ENCODE assay signal across 8 mouse cellular contexts in the genomic region with DNA sequence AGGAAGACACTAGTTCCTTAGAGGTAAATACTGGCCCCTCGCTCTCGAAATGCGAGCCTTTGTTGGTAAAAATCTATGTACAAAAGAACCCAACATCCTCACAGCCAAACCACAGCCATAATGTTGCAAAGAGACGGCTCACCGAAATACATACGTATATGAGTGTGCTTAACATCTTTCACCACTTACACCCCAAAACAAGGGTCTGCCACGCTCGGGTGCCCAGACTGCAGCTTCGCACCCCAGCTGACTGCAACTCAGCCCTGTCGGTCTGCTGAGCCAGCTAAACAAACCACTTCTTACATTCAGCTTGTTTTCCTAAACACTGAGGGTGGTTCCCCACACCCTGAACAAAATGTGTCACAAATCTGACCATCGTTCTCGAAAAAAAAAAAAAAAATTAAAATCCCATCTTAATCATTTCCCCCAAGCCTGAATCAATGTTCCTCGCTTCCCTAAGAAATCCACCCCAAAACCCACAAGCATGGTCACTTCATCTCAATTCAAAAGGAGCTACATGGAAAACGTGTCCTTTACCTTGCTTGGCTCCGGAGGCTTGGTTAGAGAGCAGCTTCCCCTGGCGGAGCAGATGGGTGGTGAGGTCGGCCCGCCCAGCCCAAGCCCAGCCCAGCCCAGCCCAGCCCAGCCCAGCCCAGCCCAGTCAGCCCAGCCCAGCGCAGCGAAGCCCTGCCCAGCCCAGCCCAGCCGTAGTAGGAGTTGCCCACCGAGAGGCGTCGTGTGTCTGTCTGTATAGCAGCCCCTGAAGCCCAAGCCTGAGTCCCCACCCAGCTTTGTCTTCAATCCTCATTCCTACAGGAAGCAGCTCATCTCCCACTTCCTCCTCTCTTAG. TPM values are rescaled to one million over a fixed set of nuclear protein-coding genes. Genes with fewer than 3 reads are reported as not detected.
DNase-seq lines count a peak whose midpoint lies in the region; ATAC-seq and TF ChIP-seq lines count a peak whose summit lies in the region.

No protein-coding gene starts in this region.

- peak overlapping the region; percentile 64 for H3K9ac ChIP-seq in embryonic facial prominence, embryonic 11.5 days (replicated peaks; ENCODE audit: low read length)
- peak overlapping the region; percentile 90 for H3K9ac ChIP-seq in midbrain, embryonic 16.5 days (ENCODE audit: low read depth, low read length)

- TF ChIP-seq POLR2A in kidney, adult 2 months (IDR thresholded peaks at IDR 0.05; ENCODE audit: low read depth, low read length), result no peak

- H3K4me1 ChIP-seq in embryonic facial prominence, embryonic 11.5 days (ENCODE audit: control insufficient read depth, insufficient read depth, low read length), result peaks cover 3% of the 10 kb centered on the region; the same call in 1 of the 2 replicates
- H3K4me1 ChIP-seq in kidney, adult 2 months (ENCODE audit: control insufficient read depth, insufficient read depth, low read length), result no peaks in the 10 kb centered on the region
- peaks cover 38% of the 10 kb centered on the region for H3K4me1 ChIP-seq in midbrain, embryonic 16.5 days (ENCODE audit: control insufficient read depth, insufficient read depth, low read length)

- peak; percentile 71 to 72 for DNase-seq in B cell, adult 2 months
- peak; percentile 53 for DNase-seq in adrenal gland, adult 8-10 months
- peak; percentile 87 for DNase-seq in embryonic facial prominence, embryonic 11.5 days (ENCODE audit: low spot score)
- DNase-seq in heart, adult 8-10 months (ENCODE audit: low spot score), result peak; percentile 56
- peak; percentile 65 for DNase-seq in kidney, adult 2 months
- DNase-seq in liver, result peak; percentile 82
- peak; percentile 26 to 55 for DNase-seq in spleen, postnatal 14 days (ENCODE audit: low spot score in 2 of 2)

- H3K4me2 ChIP-seq in embryonic facial prominence, embryonic 11.5 days (ENCODE audit: low read depth, low read length), result peak overlapping the region; percentile 41
- peak overlapping the region; percentile 59 for H3K4me2 ChIP-seq in midbrain, embryonic 16.5 days (ENCODE audit: low read length)

- peak overlapping the region; percentile 75 for H3K27ac ChIP-seq in embryonic facial prominence, embryonic 11.5 days (replicated peaks; ENCODE audit: low read depth, low read length)
- H3K27ac ChIP-seq in kidney, adult 2 months (ENCODE audit: insufficient read depth, low read depth, low read length), result 0 out of 2 replicates have a peak overlapping the region, but pooled peaks have one; percentile 12
- H3K27ac ChIP-seq in midbrain, embryonic 16.5 days (ENCODE audit: low read length), result peak overlapping the region; percentile 96

- TF ChIP-seq CTCF in kidney, adult 2 months (conservative IDR thresholded peaks at IDR 0.05; ENCODE audit: insufficient read depth, insufficient read length, low read depth, low read length), result no peak; the same call in 1 of the 2 replicates

- peak; percentile 98 for ATAC-seq in embryonic facial prominence, embryonic 11.5 days (replicated peaks; ENCODE audit: insufficient number of reproducible peaks, low FRiP score, low TSS enrichment, low read depth)
- ATAC-seq in midbrain, embryonic 16.5 days, result peak; percentile 96

- H3K4me3 ChIP-seq in embryonic facial prominence, embryonic 11.5 days (ENCODE audit: low read depth, low read length), result peak overlapping the region; percentile 43
- H3K4me3 ChIP-seq in kidney, adult 2 months (ENCODE audit: insufficient read depth, low read depth, low read length), result peak overlapping the region; percentile 47
- peak overlapping the region; percentile 70 for H3K4me3 ChIP-seq in midbrain, embryonic 16.5 days (ENCODE audit: low read depth, low read length)

- no peaks in the 10 kb centered on the region for H3K9me3 ChIP-seq in embryonic facial prominence, embryonic 11.5 days (replicated peaks; ENCODE audit: control insufficient read depth, low read length)
- no peaks in the 10 kb centered on the region for H3K9me3 ChIP-seq in midbrain, embryonic 16.5 days (replicated peaks; ENCODE audit: control insufficient read depth, low read length, poor library complexity, severe bottlenecking)

- no peaks in the 10 kb centered on the region for H3K27me3 ChIP-seq in embryonic facial prominence, embryonic 11.5 days (ENCODE audit: control insufficient read depth, insufficient read depth, low read length)
- H3K27me3 ChIP-seq in kidney, adult 2 months (replicated peaks; ENCODE audit: control insufficient read depth, insufficient read depth, low read length), result no peaks in the 10 kb centered on the region
- H3K27me3 ChIP-seq in midbrain, embryonic 16.5 days (ENCODE audit: control insufficient read depth, insufficient read depth, low read depth, low read length), result no peaks in the 10 kb centered on the region

- no peaks in the 10 kb centered on the region for H3K36me3 ChIP-seq in embryonic facial prominence, embryonic 11.5 days (replicated peaks; ENCODE audit: control insufficient read depth, insufficient read depth, low read depth, low read length)
- no peaks in the 10 kb centered on the region for H3K36me3 ChIP-seq in kidney, adult 2 months (ENCODE audit: control insufficient read depth, insufficient read depth, low read length)
- no peaks in the 10 kb centered on the region for H3K36me3 ChIP-seq in midbrain, embryonic 16.5 days (ENCODE audit: control insufficient read depth, insufficient read depth, low read length)

- WGBS in embryonic facial prominence, embryonic 11.5 days, result 1% methylated on average over 24 of the region's 24 CpGs
- WGBS in kidney, adult 2 months, result 2% methylated on average over 24 of the region's 24 CpGs
- WGBS in midbrain, embryonic 16.5 days, result under 1% methylated on average over 24 of the region's 24 CpGs

RNA-seq across cellular contexts. Expression of a gene that starts 0.8 kb away (rescaled TPM):
- 10 to 100 TPM; 30.0 to 52.2 (median 41.3) TPM for total RNA-seq in adrenal gland, adult 8-10 months (2022)
- polyA plus RNA-seq in embryonic facial prominence, embryonic 11.5 days (2014; fragmentation: Nextera tagmentation; extraction: Ambion mirVana), result 73.6 and 88.1 TPM in 2 replicates
- total RNA-seq in heart, adult 8-10 months (2022), result 10 to 100 TPM in 2 of 4 experiments, 1 to 10 TPM in 2; 9.1 to 14.0 (median 11.4) TPM
- polyA plus RNA-seq in kidney, adult 2 months (2012; rRNA removed), result 6.6 and 9.0 TPM in 2 replicates
- 479 and 480 TPM in 2 replicates for polyA plus RNA-seq in midbrain, embryonic 16.5 days (2015; fragmentation: Nextera tagmentation; extraction: Ambion mirVana)

Comparison
In these comparisons a context has a peak if more than half of its experiments do, and no peak if none do; other contexts are left out.
1. Peak in every context shown above with its lines: DNase-seq, ATAC-seq, H3K4me3 ChIP-seq and H3K27ac ChIP-seq.
2. H3K27ac ChIP-seq: peak in every context shown above with its lines; median percentile 96 in midbrain, embryonic 16.5 days; 75 in embryonic facial prominence, embryonic 11.5 days; 12 in kidney, adult 2 months.